Mouse (Mus musculus): ENCODE results near the gene Lsm11. TPM values are rescaled to one million over a fixed set of nuclear protein-coding genes. Genes with fewer than 3 reads are reported as not detected.
A peak's percentile ranks its signal among the peaks of the same experiment; 100 is the strongest.

The Lsm11 gene
- polyA plus RNA-seq, 1 experiment from 2014 or later, result 4.3 TPM

GRCm38 (mm10) chr11:45907301-45907700 is 37.4 kb downstream of the Lsm11 start:
- TF ChIP-seq CTCF (IDR thresholded peaks at IDR 0.05; ENCODE audit: low read depth), result no peak

GRCm38 (mm10) chr11:45906109-45906786 is 38.5 kb downstream of the Lsm11 start:
- no peak for TF ChIP-seq CTCF (IDR thresholded peaks at IDR 0.05; ENCODE audit: low read depth)
- ATAC-seq (replicated peaks; ENCODE audit: low FRiP score, low read depth), result no peak
- Histone ChIP-seq H3K4me3 (replicated peaks; ENCODE audit: low read depth, low read length) (no peak overlapping the region), H3K27ac (no peak overlapping the region), H3K4me2 (ENCODE audit: low read length) (no peak overlapping the region), H3K27me3 (ENCODE audit: insufficient read depth, low read length) (no peaks in the 10 kb centered on the region), H3K4me1 (replicated peaks; ENCODE audit: insufficient read depth, low read length) (no peaks in the 10 kb centered on the region), H3K9ac (ENCODE audit: low read depth, low read length) (no peak overlapping the region), H3K36me3 (ENCODE audit: insufficient read depth, low read length) (peaks cover 45% of the 10 kb centered on the region), H3K9me3 (replicated peaks; ENCODE audit: low read length) (no peaks in the 10 kb centered on the region)
- 87% methylated on average over 8 of the region's 8 CpGs for WGBS
- no peak for DNase-seq (ENCODE audit: low spot score)

More at GRCm38 (mm10) chr11:45907301-45907700, 37.4 kb downstream of the Lsm11 start:
- ATAC-seq (replicated peaks; ENCODE audit: low FRiP score, low read depth) (no peak), DNase-seq (ENCODE audit: low spot score) (no peak)
- Histone ChIP-seq H3K36me3 (ENCODE audit: insufficient read depth, low read length) (peaks cover 51% of the 10 kb centered on the region), H3K27me3 (ENCODE audit: insufficient read depth, low read length) (no peaks in the 10 kb centered on the region), H3K4me1 (replicated peaks; ENCODE audit: insufficient read depth, low read length) (no peaks in the 10 kb centered on the region), H3K27ac (no peak overlapping the region), H3K9me3 (replicated peaks; ENCODE audit: low read length) (no peaks in the 10 kb centered on the region), H3K4me3 (replicated peaks; ENCODE audit: low read depth, low read length) (no peak overlapping the region), H3K9ac (ENCODE audit: low read depth, low read length) (no peak overlapping the region), H3K4me2 (ENCODE audit: low read length) (no peak overlapping the region)
- WGBS, result 81% methylated on average over 5 of the region's 5 CpGs

GRCm38 (mm10) chr11:45900233-45901015 is 44.3 kb downstream of the Lsm11 start:
- peaks cover 11% of the 10 kb centered on the region for H3K36me3 ChIP-seq (ENCODE audit: insufficient read depth, low read length)
- no peak overlapping the region for H3K9ac ChIP-seq (ENCODE audit: low read depth, low read length)
- H3K27me3 ChIP-seq (ENCODE audit: insufficient read depth, low read length), result no peaks in the 10 kb centered on the region
- no peaks in the 10 kb centered on the region for H3K4me1 ChIP-seq (replicated peaks; ENCODE audit: insufficient read depth, low read length)
- TF ChIP-seq CTCF (IDR thresholded peaks at IDR 0.05; ENCODE audit: low read depth), result no peak
- ATAC-seq (replicated peaks; ENCODE audit: low FRiP score, low read depth), result no peak
- no peak overlapping the region for H3K4me3 ChIP-seq (replicated peaks; ENCODE audit: low read depth, low read length)
- no peaks in the 10 kb centered on the region for H3K9me3 ChIP-seq (replicated peaks; ENCODE audit: low read length)
- WGBS, result 56% methylated on average over 11 of the region's 11 CpGs
- H3K27ac ChIP-seq, result no peak overlapping the region
- peak overlapping the region; percentile 2; the same call in 1 of the 2 replicates for H3K4me2 ChIP-seq (ENCODE audit: low read length)
- DNase-seq (ENCODE audit: low spot score), result no peak

GRCm38 (mm10) chr11:45897392-45897791 is 47.3 kb downstream of the Lsm11 start:
- Histone ChIP-seq H3K27ac (no peak overlapping the region), H3K27me3 (ENCODE audit: insufficient read depth, low read length) (no peaks in the 10 kb centered on the region), H3K4me1 (replicated peaks; ENCODE audit: insufficient read depth, low read length) (no peaks in the 10 kb centered on the region), H3K36me3 (ENCODE audit: insufficient read depth, low read length) (peaks cover 27% of the 10 kb centered on the region), H3K4me2 (ENCODE audit: low read length) (no peak overlapping the region), H3K9me3 (replicated peaks; ENCODE audit: low read length) (no peaks in the 10 kb centered on the region), H3K4me3 (replicated peaks; ENCODE audit: low read depth, low read length) (no peak overlapping the region), H3K9ac (ENCODE audit: low read depth, low read length) (no peak overlapping the region)
- DNase-seq (ENCODE audit: low spot score), result no peak
- TF ChIP-seq CTCF (IDR thresholded peaks at IDR 0.05; ENCODE audit: low read depth), result no peak
- ATAC-seq (replicated peaks; ENCODE audit: low FRiP score, low read depth), result no peak
- 85% methylated on average over 2 of the region's 2 CpGs for WGBS

GRCm38 (mm10) chr11:45892861-45893360 is 51.8 kb downstream of the Lsm11 start:
- Histone ChIP-seq H3K9me3 (replicated peaks; ENCODE audit: low read length) (no peaks in the 10 kb centered on the region), H3K4me2 (ENCODE audit: low read length) (no peak overlapping the region), H3K9ac (ENCODE audit: low read depth, low read length) (no peak overlapping the region), H3K4me1 (replicated peaks; ENCODE audit: insufficient read depth, low read length) (no peaks in the 10 kb centered on the region), H3K27me3 (ENCODE audit: insufficient read depth, low read length) (no peaks in the 10 kb centered on the region), H3K27ac (no peak overlapping the region), H3K4me3 (replicated peaks; ENCODE audit: low read depth, low read length) (no peak overlapping the region), H3K36me3 (ENCODE audit: insufficient read depth, low read length) (peaks cover 57% of the 10 kb centered on the region)
- DNase-seq (ENCODE audit: low spot score), result no peak
- ATAC-seq (replicated peaks; ENCODE audit: low FRiP score, low read depth), result no peak
- TF ChIP-seq CTCF (IDR thresholded peaks at IDR 0.05; ENCODE audit: low read depth), result no peak
- WGBS, result 94% methylated on average over 5 of the region's 5 CpGs

GRCm38 (mm10) chr11:45890423-45890822 is 54.3 kb downstream of the Lsm11 start:
- Histone ChIP-seq H3K27ac (no peak overlapping the region), H3K27me3 (ENCODE audit: insufficient read depth, low read length) (no peaks in the 10 kb centered on the region), H3K4me3 (replicated peaks; ENCODE audit: low read depth, low read length) (no peak overlapping the region), H3K9ac (ENCODE audit: low read depth, low read length) (no peak overlapping the region), H3K9me3 (replicated peaks; ENCODE audit: low read length) (no peaks in the 10 kb centered on the region), H3K4me1 (replicated peaks; ENCODE audit: insufficient read depth, low read length) (no peaks in the 10 kb centered on the region), H3K36me3 (ENCODE audit: insufficient read depth, low read length) (peaks cover 68% of the 10 kb centered on the region), H3K4me2 (ENCODE audit: low read length) (no peak overlapping the region)
- TF ChIP-seq CTCF (IDR thresholded peaks at IDR 0.05; ENCODE audit: low read depth), result no peak
- no peak for DNase-seq (ENCODE audit: low spot score)
- WGBS, result 89% methylated on average over 20 of the region's 20 CpGs
- ATAC-seq (replicated peaks; ENCODE audit: low FRiP score, low read depth), result no peak

Data from kidney, postnatal 0 days (tissue).